Mouse (Mus musculus): ENCODE measurements around the gene Inpp5b. TPM values are rescaled to one million over a fixed set of nuclear protein-coding genes. Genes with fewer than 3 reads are reported as not detected.

The Inpp5b gene
- polyA plus RNA-seq, 1 experiment, result 93.3 TPM

DNA sequence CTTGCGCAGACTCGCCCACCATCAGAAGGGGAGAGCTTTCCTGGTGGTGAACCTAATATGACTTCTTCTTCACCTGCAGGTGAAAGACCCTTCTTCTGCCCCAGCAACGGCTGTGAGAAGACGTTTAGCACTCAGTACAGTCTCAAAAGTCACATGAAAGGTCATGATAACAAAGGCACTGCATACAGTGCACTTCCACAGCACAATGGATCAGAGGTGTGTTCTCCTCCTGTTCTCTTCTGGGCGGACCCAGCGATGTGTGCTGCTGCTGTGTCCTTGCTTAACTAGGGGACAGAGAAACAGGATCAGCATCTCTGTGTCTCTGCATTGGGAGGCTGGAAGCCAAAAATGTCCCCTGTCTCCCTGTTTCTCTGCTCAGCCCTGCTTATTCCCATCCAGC is 83.3 kb downstream of the Inpp5b start:
- Histone ChIP-seq H3K4me1 (ENCODE audit: control insufficient read depth, insufficient read depth, low read length) (no peaks in the 10 kb centered on the region), H3K4me3 (replicated peaks; ENCODE audit: extremely low read depth, low read depth, low read length) (no peak overlapping the region)
- 91% methylated on average over 6 of the region's 6 CpGs for WGBS
- DNase-seq, result no peak
- TF ChIP-seq POLR2A (IDR thresholded peaks at IDR 0.05; ENCODE audit: borderline replicate concordance, extremely low read depth, low read depth, low read length), result no peak
- TF ChIP-seq CTCF (IDR thresholded peaks at IDR 0.05; ENCODE audit: insufficient read depth, low read length), result no peak

DNA sequence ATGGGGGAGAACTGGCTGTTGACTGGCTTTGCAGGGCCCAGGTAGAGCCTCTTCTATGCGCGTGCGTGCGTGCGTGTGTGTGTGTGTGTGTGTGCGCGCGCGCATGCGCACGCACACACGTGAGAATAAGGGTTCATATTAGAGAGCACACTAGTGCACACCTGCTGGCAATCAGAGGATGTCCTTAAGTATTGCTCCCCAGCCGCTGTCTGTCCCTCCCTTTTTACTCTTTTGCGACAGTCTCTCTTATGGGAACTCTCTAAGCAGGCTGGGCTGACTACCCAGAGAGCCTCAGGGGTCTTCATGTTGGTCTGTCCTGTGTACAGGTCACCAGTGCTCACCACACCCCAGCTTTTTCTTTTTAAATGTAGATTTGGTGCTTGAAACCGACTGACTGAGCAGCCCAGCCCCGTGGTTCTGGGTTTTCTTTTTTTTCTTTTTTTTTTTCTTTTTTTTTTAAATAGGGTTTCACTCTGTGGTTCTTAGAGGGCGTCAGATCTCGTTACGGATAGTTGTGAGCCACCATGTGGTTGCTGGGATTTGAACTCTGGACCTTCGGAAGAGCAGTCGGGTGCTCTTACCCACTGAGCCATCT is 83.8 kb downstream of the Inpp5b start:
- TF ChIP-seq POLR2A (IDR thresholded peaks at IDR 0.05; ENCODE audit: borderline replicate concordance, extremely low read depth, low read depth, low read length) (no peak), CTCF (IDR thresholded peaks at IDR 0.05; ENCODE audit: insufficient read depth, low read length) (no peak)
- 96% methylated on average over 21 of the region's 21 CpGs for WGBS

DNA sequence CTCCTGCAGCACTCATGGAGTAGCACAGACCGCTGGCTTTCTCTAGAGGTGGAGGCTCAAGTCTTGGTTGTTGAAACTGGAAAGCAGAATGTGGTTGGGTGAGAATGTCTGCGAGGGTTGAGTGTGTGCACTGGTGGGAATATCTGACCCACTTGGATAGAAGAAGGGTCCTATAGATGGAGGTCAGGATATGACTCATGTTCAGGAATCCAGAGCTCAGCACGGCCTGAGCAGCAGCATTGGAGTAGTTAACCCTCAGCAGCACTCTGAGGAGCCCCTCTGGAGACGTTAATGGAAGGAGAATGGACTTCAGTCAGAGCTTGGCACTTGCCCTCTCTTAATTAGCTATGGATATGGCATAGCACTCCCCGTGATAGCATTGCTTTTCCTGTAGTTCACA is 88.0 kb downstream of the Inpp5b start:
- TF ChIP-seq POLR2A (IDR thresholded peaks at IDR 0.05; ENCODE audit: borderline replicate concordance, extremely low read depth, low read depth, low read length), result no peak
- TF ChIP-seq CTCF (IDR thresholded peaks at IDR 0.05; ENCODE audit: insufficient read depth, low read length), result no peak
- no peak for DNase-seq
- Histone ChIP-seq H3K4me1 (ENCODE audit: control insufficient read depth, insufficient read depth, low read length) (no peaks in the 10 kb centered on the region), H3K4me3 (replicated peaks; ENCODE audit: extremely low read depth, low read depth, low read length) (no peak overlapping the region)
- 38% methylated on average over 5 of the region's 5 CpGs for WGBS

More for the DNA sequence above, 83.8 kb downstream of the Inpp5b start:
- H3K4me3 ChIP-seq (replicated peaks; ENCODE audit: extremely low read depth, low read depth, low read length), result no peak overlapping the region
- DNase-seq, result no peak
- H3K4me1 ChIP-seq (ENCODE audit: control insufficient read depth, insufficient read depth, low read length), result no peaks in the 10 kb centered on the region

DNA sequence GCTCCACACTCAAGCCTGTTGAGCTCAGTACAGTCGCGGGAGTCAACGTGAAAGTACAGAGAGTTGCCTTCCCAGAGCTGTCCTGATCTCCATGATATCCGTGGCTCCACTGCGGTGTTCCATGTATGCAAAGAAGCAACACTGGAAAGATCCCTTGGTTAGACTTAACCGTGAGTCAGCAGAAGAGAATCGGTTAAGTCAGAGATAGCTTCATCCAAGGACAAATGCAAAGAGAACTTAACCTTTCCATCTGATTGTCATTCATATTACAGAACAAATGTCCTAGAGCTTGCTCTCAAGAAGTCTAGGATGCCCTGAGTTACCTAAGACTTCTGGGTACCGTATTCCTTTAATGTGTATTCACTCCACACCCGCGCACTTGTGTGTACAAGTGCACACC is 91.1 kb downstream of the Inpp5b start:
- DNase-seq, result no peak
- WGBS, result 93% methylated on average over 10 of the region's 10 CpGs
- TF ChIP-seq POLR2A (IDR thresholded peaks at IDR 0.05; ENCODE audit: borderline replicate concordance, extremely low read depth, low read depth, low read length), result no peak
- TF ChIP-seq CTCF (IDR thresholded peaks at IDR 0.05; ENCODE audit: insufficient read depth, low read length), result no peak
- Histone ChIP-seq H3K4me3 (replicated peaks; ENCODE audit: extremely low read depth, low read depth, low read length) (no peak overlapping the region), H3K4me1 (ENCODE audit: control insufficient read depth, insufficient read depth, low read length) (no peaks in the 10 kb centered on the region)

DNA sequence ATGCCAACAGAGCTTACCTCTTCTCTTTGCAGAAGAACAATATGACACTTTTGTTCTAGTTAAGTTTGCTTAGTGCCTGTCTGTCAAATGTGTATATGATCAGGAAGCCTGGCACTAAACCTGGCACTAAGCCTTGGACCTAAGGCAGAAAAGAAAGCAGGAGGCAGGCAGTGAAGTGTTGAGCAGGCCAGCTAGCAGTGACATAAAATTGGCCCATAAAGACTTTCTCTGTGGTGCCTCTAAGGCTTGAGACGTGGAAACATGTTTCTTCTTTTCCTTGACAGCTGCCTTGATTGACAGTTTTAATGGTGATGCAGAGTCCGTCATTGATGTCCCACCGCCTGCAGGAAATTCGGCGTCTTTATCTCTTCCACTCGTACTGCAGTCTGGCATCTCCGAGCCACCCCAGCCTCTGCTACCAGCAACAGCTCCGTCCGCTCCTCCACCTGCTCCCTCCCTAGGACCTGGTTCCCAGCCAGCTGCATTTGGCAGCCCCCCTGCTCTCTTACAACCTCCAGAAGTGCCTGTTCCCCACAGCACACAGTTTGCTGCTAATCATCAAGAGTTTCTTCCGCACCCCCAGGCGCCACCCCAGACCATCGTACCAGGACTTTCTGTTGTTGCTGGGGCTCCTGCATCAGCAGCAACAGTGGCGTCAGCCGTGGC is 96.5 kb downstream of the Inpp5b start:
- no peaks in the 10 kb centered on the region for H3K4me1 ChIP-seq (ENCODE audit: control insufficient read depth, insufficient read depth, low read length)
- 90% methylated on average over 14 of the region's 14 CpGs for WGBS
- TF ChIP-seq CTCF (IDR thresholded peaks at IDR 0.05; ENCODE audit: insufficient read depth, low read length) (no peak), POLR2A (IDR thresholded peaks at IDR 0.05; ENCODE audit: borderline replicate concordance, extremely low read depth, low read depth, low read length) (no peak)
- H3K4me3 ChIP-seq (replicated peaks; ENCODE audit: extremely low read depth, low read depth, low read length), result no peak overlapping the region
- DNase-seq, result no peak

DNA sequence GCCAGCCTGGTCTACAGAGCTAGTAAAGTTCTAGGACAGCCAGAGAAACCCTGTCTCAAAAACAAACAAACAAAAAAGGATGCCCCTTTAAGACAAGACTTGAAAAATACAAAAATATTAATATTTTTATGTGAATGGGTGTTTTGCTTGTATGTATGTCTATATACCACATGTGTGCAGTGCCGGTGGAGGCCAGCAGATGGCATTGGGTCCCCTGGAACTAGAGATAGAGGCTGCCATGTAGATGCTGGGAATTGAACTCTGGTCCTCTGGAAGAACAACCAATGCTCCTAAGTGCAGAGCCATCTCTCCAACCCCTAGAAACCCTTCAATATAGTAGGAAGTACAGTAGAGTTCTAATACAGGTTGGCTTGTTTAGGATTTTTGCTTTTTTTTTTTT is 99.3 kb downstream of the Inpp5b start:
- TF ChIP-seq CTCF (IDR thresholded peaks at IDR 0.05; ENCODE audit: insufficient read depth, low read length) (0 out of 2 replicates have a peak, but pooled peaks have one; percentile 1), POLR2A (IDR thresholded peaks at IDR 0.05; ENCODE audit: borderline replicate concordance, extremely low read depth, low read depth, low read length) (no peak)
- no peak for DNase-seq
- WGBS, result 94% methylated on average over 1 of the region's 1 CpGs
- Histone ChIP-seq H3K4me1 (ENCODE audit: control insufficient read depth, insufficient read depth, low read length) (no peaks in the 10 kb centered on the region), H3K4me3 (replicated peaks; ENCODE audit: extremely low read depth, low read depth, low read length) (no peak overlapping the region)

DNA sequence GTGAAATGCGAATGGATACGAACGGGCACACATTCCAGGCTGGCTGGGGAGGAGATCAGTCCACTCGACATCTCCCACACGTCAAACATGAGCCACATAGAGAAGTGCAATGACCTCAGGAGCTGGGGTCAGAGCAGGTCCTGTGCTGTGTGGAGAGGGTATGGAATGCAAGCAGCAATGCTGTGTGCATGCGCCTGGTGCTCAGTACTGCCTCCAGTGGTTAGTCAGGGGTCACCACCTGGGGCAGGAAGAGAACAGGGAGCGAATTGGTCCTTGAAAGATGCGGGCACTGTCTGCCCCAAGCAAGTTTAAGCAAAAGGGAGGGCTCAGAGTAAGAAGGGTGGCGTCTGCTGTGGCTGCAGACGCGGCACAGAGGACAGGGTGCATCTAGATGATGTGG is 101.8 kb downstream of the Inpp5b start:
- TF ChIP-seq CTCF (IDR thresholded peaks at IDR 0.05; ENCODE audit: insufficient read depth, low read length) (peak; percentile 83), POLR2A (IDR thresholded peaks at IDR 0.05; ENCODE audit: borderline replicate concordance, extremely low read depth, low read depth, low read length) (no peak)
- H3K4me1 ChIP-seq (ENCODE audit: control insufficient read depth, insufficient read depth, low read length), result peaks cover 4% of the 10 kb centered on the region; the same call in 1 of the 2 replicates
- 62% methylated on average over 11 of the region's 11 CpGs for WGBS
- DNase-seq, result peak; percentile 21
- H3K4me3 ChIP-seq (replicated peaks; ENCODE audit: extremely low read depth, low read depth, low read length), result no peak overlapping the region

DNA sequence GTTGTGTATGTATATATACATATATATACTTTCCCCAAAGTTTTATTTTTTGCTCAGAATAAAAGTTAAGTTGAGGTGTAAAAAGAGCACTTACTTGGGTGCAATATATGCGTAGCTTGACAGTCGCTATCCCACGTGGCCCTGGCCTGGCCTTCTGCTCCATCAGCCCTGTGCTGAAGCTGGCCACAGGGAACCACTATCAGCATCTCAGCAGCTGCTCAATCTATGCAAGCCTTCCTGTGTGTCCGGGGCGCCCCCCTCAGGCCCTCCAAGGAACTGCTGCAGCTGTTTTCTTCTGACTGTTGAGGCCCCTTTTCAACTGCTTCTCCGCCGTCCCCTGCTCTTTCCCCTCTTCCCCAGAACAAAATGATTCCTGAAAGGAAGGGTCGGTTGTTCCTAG is 105.9 kb downstream of the Inpp5b start:
- WGBS, result 9% methylated on average over 8 of the region's 8 CpGs
- peak; percentile 78 for DNase-seq
- TF ChIP-seq POLR2A (IDR thresholded peaks at IDR 0.05; ENCODE audit: borderline replicate concordance, extremely low read depth, low read depth, low read length) (no peak), CTCF (IDR thresholded peaks at IDR 0.05; ENCODE audit: insufficient read depth, low read length) (peak; percentile 70)
- Histone ChIP-seq H3K4me3 (replicated peaks; ENCODE audit: extremely low read depth, low read depth, low read length) (no peak overlapping the region), H3K4me1 (ENCODE audit: control insufficient read depth, insufficient read depth, low read length) (peaks cover 13% of the 10 kb centered on the region)

DNA sequence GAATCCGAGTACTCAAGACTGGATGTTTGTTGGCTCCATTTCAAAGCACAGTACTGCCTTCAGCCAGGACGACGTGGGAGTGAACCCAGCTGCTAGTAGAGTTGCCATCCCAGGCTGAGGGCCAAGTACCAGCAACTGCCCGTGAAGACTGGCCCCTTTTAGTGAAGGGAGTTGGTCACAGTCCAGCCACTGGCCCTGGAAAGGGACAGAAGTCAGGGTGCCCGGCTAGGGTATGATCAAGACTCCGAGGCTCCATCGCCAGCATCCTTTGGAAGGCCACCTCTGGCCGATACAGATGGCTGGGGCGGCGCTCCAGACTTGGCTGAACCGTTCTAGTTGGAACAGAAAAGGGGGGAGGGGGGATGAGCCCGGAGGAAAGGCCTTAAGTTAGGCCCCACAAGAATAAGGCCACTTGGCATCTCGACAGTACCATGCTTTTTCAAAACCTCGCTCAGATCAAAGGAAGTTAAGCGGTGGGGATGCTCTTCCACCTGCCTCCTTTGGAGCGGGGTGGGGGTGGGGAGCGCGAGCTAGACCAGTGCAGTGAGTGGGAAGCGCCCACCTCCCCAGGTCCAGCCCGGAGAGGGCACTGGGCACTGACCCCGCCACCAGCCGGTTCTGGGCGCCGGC is 108.1 kb downstream of the Inpp5b start:
- peak; percentile 36 for DNase-seq
- WGBS, result 3% methylated on average over 24 of the region's 24 CpGs
- peak overlapping the region; percentile 69 for H3K4me3 ChIP-seq (replicated peaks; ENCODE audit: extremely low read depth, low read depth, low read length)
- peaks cover 13% of the 10 kb centered on the region for H3K4me1 ChIP-seq (ENCODE audit: control insufficient read depth, insufficient read depth, low read length)
- TF ChIP-seq CTCF (IDR thresholded peaks at IDR 0.05; ENCODE audit: insufficient read depth, low read length) (no peak), POLR2A (IDR thresholded peaks at IDR 0.05; ENCODE audit: borderline replicate concordance, extremely low read depth, low read depth, low read length) (no peak)

Data from lung, adult 2 months (tissue).